Mouse (Mus musculus): Measurements from ENCODE around the gene Dhdds.
"Not testable (repeated sequence)": the region's sequence is repeated elsewhere in the genome, so short reads cannot be mapped to it uniquely, and the experiment has no call there.

The Dhdds gene

GRCm38 (mm10) chr4:134016208-134016607, 15.5 kb upstream of the Dhdds start:
- Histone ChIP-seq H3K27me3 (ENCODE audit: control insufficient read depth, insufficient read depth, low read length, poor library complexity, severe bottlenecking) (no peaks in the 10 kb centered on the region), H3K36me3 (ENCODE audit: control insufficient read depth, insufficient read depth, low read length, poor library complexity, severe bottlenecking) (no peaks in the 10 kb centered on the region)
- DNase-seq (ENCODE audit: low read depth, low spot score), result no peak

- Histone ChIP-seq H3K27me3 (ENCODE audit: control insufficient read depth, insufficient read depth, low read length, poor library complexity, severe bottlenecking) (no peaks in the 10 kb centered on the region), H3K36me3 (ENCODE audit: control insufficient read depth, insufficient read depth, low read length, poor library complexity, severe bottlenecking) (no peaks in the 10 kb centered on the region)
- peak; percentile 46 for DNase-seq (ENCODE audit: low read depth, low spot score)
Observed at GRCm38 (mm10) chr4:134012858-134013528, 12.3 kb upstream of the Dhdds start.

GRCm38 (mm10) chr4:134011450-134012414, 11.0 kb upstream of the Dhdds start:
- DNase-seq (ENCODE audit: low read depth, low spot score), result no peak
- Histone ChIP-seq H3K27me3 (ENCODE audit: control insufficient read depth, insufficient read depth, low read length, poor library complexity, severe bottlenecking) (no peaks in the 10 kb centered on the region), H3K36me3 (ENCODE audit: control insufficient read depth, insufficient read depth, low read length, poor library complexity, severe bottlenecking) (no peaks in the 10 kb centered on the region)

- no peak for DNase-seq (ENCODE audit: low read depth, low spot score)
- Histone ChIP-seq H3K27me3 (ENCODE audit: control insufficient read depth, insufficient read depth, low read length, poor library complexity, severe bottlenecking) (no peaks in the 10 kb centered on the region), H3K36me3 (ENCODE audit: control insufficient read depth, insufficient read depth, low read length, poor library complexity, severe bottlenecking) (no peaks in the 10 kb centered on the region)
Observed at GRCm38 (mm10) chr4:134009709-134010108, 9.0 kb upstream of the Dhdds start.

GRCm38 (mm10) chr4:134006845-134007244, 6.1 kb upstream of the Dhdds start:
- Histone ChIP-seq H3K36me3 (ENCODE audit: control insufficient read depth, insufficient read depth, low read length, poor library complexity, severe bottlenecking) (no peaks in the 10 kb centered on the region), H3K27me3 (ENCODE audit: control insufficient read depth, insufficient read depth, low read length, poor library complexity, severe bottlenecking) (no peaks in the 10 kb centered on the region)
- DNase-seq (ENCODE audit: low read depth, low spot score), result no peak

GRCm38 (mm10) chr4:134005581-134006358, 5.1 kb upstream of the Dhdds start:
- Histone ChIP-seq H3K27me3 (ENCODE audit: control insufficient read depth, insufficient read depth, low read length, poor library complexity, severe bottlenecking) (no peaks in the 10 kb centered on the region), H3K36me3 (ENCODE audit: control insufficient read depth, insufficient read depth, low read length, poor library complexity, severe bottlenecking) (no peaks in the 10 kb centered on the region)
- DNase-seq (ENCODE audit: low read depth, low spot score), result no peak

GRCm38 (mm10) chr4:134002903-134003302, 2.2 kb upstream of the Dhdds start:
- H3K27me3 ChIP-seq (ENCODE audit: control insufficient read depth, insufficient read depth, low read length, poor library complexity, severe bottlenecking), result no peaks in the 10 kb centered on the region
- no peak for DNase-seq (ENCODE audit: low read depth, low spot score)

GRCm38 (mm10) chr4:134002246-134002645, 1.5 kb upstream of the Dhdds start:
- H3K36me3 ChIP-seq (ENCODE audit: control insufficient read depth, insufficient read depth, low read length, poor library complexity, severe bottlenecking), result 0 out of 2 replicates have a peak, but pooled peaks cover 3% of the 10 kb centered on the region
- H3K27me3 ChIP-seq (ENCODE audit: control insufficient read depth, insufficient read depth, low read length, poor library complexity, severe bottlenecking), result no peaks in the 10 kb centered on the region
- no peak for DNase-seq (ENCODE audit: low read depth, low spot score)

More at GRCm38 (mm10) chr4:134002903-134003302, 2.2 kb upstream of the Dhdds start:
- H3K36me3 ChIP-seq (ENCODE audit: control insufficient read depth, insufficient read depth, low read length, poor library complexity, severe bottlenecking), result 0 out of 2 replicates have a peak, but pooled peaks cover under 1% of the 10 kb centered on the region

- H3K27me3 ChIP-seq (ENCODE audit: control insufficient read depth, insufficient read depth, low read length, poor library complexity, severe bottlenecking), result no peaks in the 10 kb centered on the region
- no peak for DNase-seq (ENCODE audit: low read depth, low spot score)
- 0 out of 2 replicates have a peak, but pooled peaks cover 5% of the 10 kb centered on the region for H3K36me3 ChIP-seq (ENCODE audit: control insufficient read depth, insufficient read depth, low read length, poor library complexity, severe bottlenecking)
Observed at GRCm38 (mm10) chr4:134001710-134002109, 992 bp upstream of the Dhdds start.

GRCm38 (mm10) chr4:133994697-133995096, 6.0 kb downstream of the Dhdds start:
- DNase-seq (ENCODE audit: low read depth, low spot score), result no peak
- Histone ChIP-seq H3K36me3 (ENCODE audit: control insufficient read depth, insufficient read depth, low read length, poor library complexity, severe bottlenecking) (peaks cover 33% of the 10 kb centered on the region), H3K27me3 (ENCODE audit: control insufficient read depth, insufficient read depth, low read length, poor library complexity, severe bottlenecking) (no peaks in the 10 kb centered on the region)

- no peak for DNase-seq (ENCODE audit: low read depth, low spot score)
- no peaks in the 10 kb centered on the region for H3K27me3 ChIP-seq (ENCODE audit: control insufficient read depth, insufficient read depth, low read length, poor library complexity, severe bottlenecking)
- peaks cover 33% of the 10 kb centered on the region for H3K36me3 ChIP-seq (ENCODE audit: control insufficient read depth, insufficient read depth, low read length, poor library complexity, severe bottlenecking)
Observed at GRCm38 (mm10) chr4:133991087-133991660, 9.5 kb downstream of the Dhdds start.

- H3K36me3 ChIP-seq (ENCODE audit: control insufficient read depth, insufficient read depth, low read length, poor library complexity, severe bottlenecking), result peaks cover 28% of the 10 kb centered on the region
- no peaks in the 10 kb centered on the region for H3K27me3 ChIP-seq (ENCODE audit: control insufficient read depth, insufficient read depth, low read length, poor library complexity, severe bottlenecking)
- no peak for DNase-seq (ENCODE audit: low read depth, low spot score)
Observed at GRCm38 (mm10) chr4:133990035-133990434, 10.7 kb downstream of the Dhdds start.

GRCm38 (mm10) chr4:133988289-133988688, 12.4 kb downstream of the Dhdds start:
- not testable (repeated sequence) for H3K27me3 ChIP-seq (ENCODE audit: control insufficient read depth, insufficient read depth, low read length, poor library complexity, severe bottlenecking); DNase-seq (ENCODE audit: low read depth, low spot score)
- H3K36me3 ChIP-seq (ENCODE audit: control insufficient read depth, insufficient read depth, low read length, poor library complexity, severe bottlenecking), result peaks cover 20% of the 10 kb centered on the region

- peaks cover 15% of the 10 kb centered on the region for H3K36me3 ChIP-seq (ENCODE audit: control insufficient read depth, insufficient read depth, low read length, poor library complexity, severe bottlenecking)
- H3K27me3 ChIP-seq (ENCODE audit: control insufficient read depth, insufficient read depth, low read length, poor library complexity, severe bottlenecking), result no peaks in the 10 kb centered on the region
- DNase-seq (ENCODE audit: low read depth, low spot score), result no peak
Observed at GRCm38 (mm10) chr4:133982936-133983335, 17.8 kb downstream of the Dhdds start.

Data from splenic B cell, adult 2 months (primary cell).